Mouse (Mus musculus) forebrain, embryonic 15.5 days (tissue): ENCODE measurements around the gene Snrpa. TPM values are rescaled to one million over a fixed set of nuclear protein-coding genes. Genes with fewer than 3 reads are reported as not detected.

Experiments used
- ATAC-seq: fragments of 200-750 bp; cut with Nextera tagmentation; replicated peaks from 2 replicates; pipeline ENCODE4 v1.8.0; 2017; ENCODE audit warnings: mild to moderate bottlenecking, moderate TSS enrichment, moderate library complexity
- H3K27ac ChIP-seq: fragments of 300-500 bp; sonication (generic); replicated peaks from 2 replicates; pipeline ENCODE4 v1.5.1; 2015; ENCODE audit warnings: mild to moderate bottlenecking, inconsistent platforms
- H3K27me3 ChIP-seq: fragments of 300-500 bp; sonication (generic); 2 replicates; pipeline ENCODE4 v1.6.1; 2015; ENCODE audit warnings: inconsistent platforms
- H3K36me3 ChIP-seq: fragments of 300-500 bp; sonication (generic); 2 replicates; pipeline ENCODE4 v1.6.1; 2015; ENCODE audit warnings: mild to moderate bottlenecking, inconsistent platforms
- H3K4me1 ChIP-seq: fragments of 300-500 bp; sonication (generic); 2 replicates; pipeline ENCODE4 v1.6.1; 2015; ENCODE audit warnings: inconsistent platforms
- H3K4me2 ChIP-seq: fragments of 300-500 bp; sonication (generic); replicated peaks from 2 replicates; pipeline ENCODE4 v1.6.1; 2015; ENCODE audit warnings: mild to moderate bottlenecking, inconsistent platforms
- H3K4me3 ChIP-seq: fragments of 300-500 bp; sonication (generic); 2 replicates; pipeline ENCODE4 v1.5.1; 2015; ENCODE audit warnings: mild to moderate bottlenecking, inconsistent platforms
- H3K9ac ChIP-seq: fragments of 300-500 bp; sonication (generic); replicated peaks from 2 replicates; pipeline ENCODE4 v1.6.1; 2015; ENCODE audit warnings: mild to moderate bottlenecking, inconsistent platforms
- H3K9me3 ChIP-seq: fragments of 300-500 bp; sonication (generic); 2 replicates; pipeline ENCODE4 v1.6.1; 2016; ENCODE audit warnings: inconsistent platforms
- WGBS: fragments of 180-500 bp; shearing (Covaris S2); methylation state at CpG from one replicate; pipeline ENCODE4 v1.1.7; 2015; ENCODE audit warnings: mixed read lengths; 5-methylcytosine and 5-hydroxymethylcytosine counted together
- polyA plus RNA-seq: library from polyadenylated mRNA; unstranded; fragments of >200 nt; fragmentation: Nextera tagmentation; extraction: Ambion mirVana; gene quantifications from 2 replicates; pipeline ENCODE4 v1.2.1, GENCODE M21; 2015

The Snrpa gene
- polyA plus RNA-seq, 1 experiment from 2014 or later, result 228 TPM

GRCm38 (mm10) chr7:27197634-27198033, 1.6 kb upstream of the Snrpa start:
- no peak overlapping the region for H3K4me2 ChIP-seq
- H3K36me3 ChIP-seq, result peaks cover 12% of the 10 kb centered on the region; the same call in 1 of the 2 replicates
- H3K4me1 ChIP-seq, result peaks cover 26% of the 10 kb centered on the region
- no peak overlapping the region for H3K9ac ChIP-seq
- H3K9me3 ChIP-seq, result no peaks in the 10 kb centered on the region
- H3K27ac ChIP-seq, result no peak overlapping the region
- WGBS, result 92% methylated on average over 8 of the region's 8 CpGs
- no peak overlapping the region for H3K4me3 ChIP-seq
- no peaks in the 10 kb centered on the region for H3K27me3 ChIP-seq
- no peak for ATAC-seq

- Histone ChIP-seq H3K4me1 (peaks cover 26% of the 10 kb centered on the region), H3K4me2 (no peak overlapping the region), H3K36me3 (peaks cover 16% of the 10 kb centered on the region), H3K27ac (no peak overlapping the region), H3K4me3 (no peak overlapping the region), H3K27me3 (no peaks in the 10 kb centered on the region), H3K9me3 (no peaks in the 10 kb centered on the region), H3K9ac (no peak overlapping the region)
- ATAC-seq, result no peak
- WGBS, result 96% methylated on average over 3 of the region's 3 CpGs
Observed at GRCm38 (mm10) chr7:27197136-27197535, 1.1 kb upstream of the Snrpa start.

GRCm38 (mm10) chr7:27193731-27194130, 2.3 kb downstream of the Snrpa start:
- Histone ChIP-seq H3K4me3 (peak overlapping the region; percentile 5; the same call in 1 of the 2 replicates), H3K4me1 (peaks cover 26% of the 10 kb centered on the region), H3K27me3 (no peaks in the 10 kb centered on the region), H3K27ac (no peak overlapping the region), H3K9me3 (no peaks in the 10 kb centered on the region), H3K4me2 (peak overlapping the region; percentile 79; the same call in 1 of the 2 replicates), H3K9ac (0 out of 2 replicates have a peak overlapping the region, but pooled peaks have one; percentile 7), H3K36me3 (peaks cover 50% of the 10 kb centered on the region)
- ATAC-seq, result no peak
- 88% methylated on average over 4 of the region's 4 CpGs for WGBS

GRCm38 (mm10) chr7:27192434-27192833, 3.6 kb downstream of the Snrpa start:
- Histone ChIP-seq H3K4me2 (no peak overlapping the region), H3K27ac (no peak overlapping the region), H3K4me1 (peaks cover 26% of the 10 kb centered on the region), H3K36me3 (peaks cover 61% of the 10 kb centered on the region), H3K4me3 (no peak overlapping the region), H3K27me3 (no peaks in the 10 kb centered on the region), H3K9me3 (no peaks in the 10 kb centered on the region), H3K9ac (no peak overlapping the region)
- ATAC-seq, result no peak
- WGBS, result 94% methylated on average over 5 of the region's 5 CpGs

- no peak overlapping the region for H3K27ac ChIP-seq
- 93% methylated on average over 10 of the region's 10 CpGs for WGBS
Observed at GRCm38 (mm10) chr7:27189271-27189931, 6.7 kb downstream of the Snrpa start.

GRCm38 (mm10) chr7:27185986-27186385, 10.1 kb downstream of the Snrpa start:
- 88% methylated on average over 5 of the region's 5 CpGs for WGBS
- no peaks in the 10 kb centered on the region for H3K27me3 ChIP-seq

More at GRCm38 (mm10) chr7:27189271-27189931, 6.7 kb downstream of the Snrpa start:
- Histone ChIP-seq H3K27me3 (no peaks in the 10 kb centered on the region), H3K36me3 (peaks cover 90% of the 10 kb centered on the region), H3K9me3 (no peaks in the 10 kb centered on the region), H3K4me3 (no peak overlapping the region), H3K9ac (no peak overlapping the region), H3K4me1 (peaks cover 14% of the 10 kb centered on the region), H3K4me2 (no peak overlapping the region)
- no peak for ATAC-seq

GRCm38 (mm10) chr7:27184964-27185363, 11.1 kb downstream of the Snrpa start:
- Histone ChIP-seq H3K4me3 (no peak overlapping the region), H3K27ac (no peak overlapping the region), H3K36me3 (peaks cover 67% of the 10 kb centered on the region), H3K9ac (no peak overlapping the region), H3K4me2 (no peak overlapping the region), H3K4me1 (0 out of 2 replicates have a peak, but pooled peaks cover 2% of the 10 kb centered on the region), H3K9me3 (no peaks in the 10 kb centered on the region), H3K27me3 (no peaks in the 10 kb centered on the region)
- WGBS, result 55% methylated on average over 3 of the region's 3 CpGs
- no peak for ATAC-seq

More at GRCm38 (mm10) chr7:27185986-27186385, 10.1 kb downstream of the Snrpa start:
- ATAC-seq, result no peak
- H3K4me3 ChIP-seq, result no peak overlapping the region
- H3K4me2 ChIP-seq, result no peak overlapping the region
- H3K9me3 ChIP-seq, result no peaks in the 10 kb centered on the region
- H3K36me3 ChIP-seq, result peaks cover 78% of the 10 kb centered on the region
- H3K9ac ChIP-seq, result no peak overlapping the region
- H3K27ac ChIP-seq, result no peak overlapping the region
- no peaks in the 10 kb centered on the region for H3K4me1 ChIP-seq

- Histone ChIP-seq H3K36me3 (peaks cover 43% of the 10 kb centered on the region), H3K9me3 (no peaks in the 10 kb centered on the region), H3K27ac (no peak overlapping the region), H3K4me3 (no peak overlapping the region), H3K9ac (no peak overlapping the region), H3K4me2 (no peak overlapping the region), H3K27me3 (no peaks in the 10 kb centered on the region), H3K4me1 (peaks cover 17% of the 10 kb centered on the region)
- WGBS, result 61% methylated on average over 1 of the region's 1 CpGs
- no peak for ATAC-seq
Observed at GRCm38 (mm10) chr7:27182498-27182897, 13.6 kb downstream of the Snrpa start.

- Histone ChIP-seq H3K4me2 (no peak within 1 kb of the TSS), H3K27me3 (no peaks in the 10 kb centered on the region), H3K9ac (no peak within 1 kb of the TSS), H3K27ac (peak within 1 kb of the TSS; percentile 96; the same call in 1 of the 2 replicates), H3K9me3 (no peaks in the 10 kb centered on the region), H3K4me3 (no peak within 1 kb of the TSS), H3K4me1 (peaks cover 19% of the 10 kb centered on the region), H3K36me3 (peaks cover 28% of the 10 kb centered on the region)
- 74% methylated on average over 14 of the region's 14 CpGs for WGBS
- ATAC-seq, result no peak
Observed at GRCm38 (mm10) chr7:27180837-27181695, 15.0 kb downstream of the Snrpa start, which contains the start of the genes Gm21983 and Mia. Gene Gm21983 (minus strand): TSS chr7:27181086. Gene Mia (minus strand): TSS chr7:27181157.

- peaks cover 19% of the 10 kb centered on the region for H3K4me1 ChIP-seq
- WGBS, result 50% methylated on average over 5 of the region's 5 CpGs
- H3K4me3 ChIP-seq, result no peak overlapping the region
- H3K9ac ChIP-seq, result no peak overlapping the region
- no peaks in the 10 kb centered on the region for H3K27me3 ChIP-seq
- H3K27ac ChIP-seq, result peak overlapping the region; percentile 96; the same call in 1 of the 2 replicates
- H3K36me3 ChIP-seq, result peaks cover 18% of the 10 kb centered on the region
- ATAC-seq, result no peak
- no peaks in the 10 kb centered on the region for H3K9me3 ChIP-seq
- H3K4me2 ChIP-seq, result no peak overlapping the region
Observed at GRCm38 (mm10) chr7:27180036-27180435, 16.0 kb downstream of the Snrpa start.

- peak overlapping the region; percentile 42; the same call in 1 of the 2 replicates for H3K9ac ChIP-seq
- H3K36me3 ChIP-seq, result peaks cover 16% of the 10 kb centered on the region
- WGBS, result 47% methylated on average over 16 of the region's 16 CpGs
- H3K9me3 ChIP-seq, result no peaks in the 10 kb centered on the region
- H3K27ac ChIP-seq, result peak overlapping the region; percentile 96
- H3K4me1 ChIP-seq, result peaks cover 19% of the 10 kb centered on the region
- peak overlapping the region; percentile 53 for H3K4me2 ChIP-seq
- no peaks in the 10 kb centered on the region for H3K27me3 ChIP-seq
- peak overlapping the region; percentile 84 for H3K4me3 ChIP-seq
- no peak for ATAC-seq
Observed at GRCm38 (mm10) chr7:27179217-27179918, 16.7 kb downstream of the Snrpa start.
